Mouse (Mus musculus): ENCODE measurements around the gene Wnk2.

DNA sequence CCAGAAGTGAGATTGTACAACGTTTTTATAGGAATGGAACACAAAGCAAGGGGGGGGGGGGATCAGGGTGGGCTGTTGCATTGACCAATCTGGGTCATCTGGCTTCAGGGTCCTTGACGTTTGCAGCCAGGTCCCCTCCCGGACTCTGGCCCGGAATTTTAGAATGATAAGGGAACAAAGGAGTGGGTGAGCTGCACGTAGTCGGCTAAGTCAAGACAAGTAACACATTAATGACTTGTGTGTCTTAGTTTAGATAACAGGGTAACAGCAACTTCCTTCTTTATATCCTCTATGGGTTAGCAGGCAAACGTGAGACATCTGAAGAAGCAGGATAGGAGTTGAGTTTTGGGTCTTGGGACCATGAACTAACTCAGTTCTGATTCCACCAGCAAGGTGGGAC, 15.8 kb upstream of the Wnk2 start:
- TF ChIP-seq CTCF (IDR thresholded peaks at IDR 0.05) (no peak), EP300 (IDR thresholded peaks at IDR 0.05; ENCODE audit: insufficient read depth, low read depth, low read length) (no peak), POLR2A (IDR thresholded peaks at IDR 0.05; ENCODE audit: insufficient read depth, low read depth, low read length) (no peak)
